ENCODE assay signal across 30 mouse cellular contexts in the genomic region with DNA sequence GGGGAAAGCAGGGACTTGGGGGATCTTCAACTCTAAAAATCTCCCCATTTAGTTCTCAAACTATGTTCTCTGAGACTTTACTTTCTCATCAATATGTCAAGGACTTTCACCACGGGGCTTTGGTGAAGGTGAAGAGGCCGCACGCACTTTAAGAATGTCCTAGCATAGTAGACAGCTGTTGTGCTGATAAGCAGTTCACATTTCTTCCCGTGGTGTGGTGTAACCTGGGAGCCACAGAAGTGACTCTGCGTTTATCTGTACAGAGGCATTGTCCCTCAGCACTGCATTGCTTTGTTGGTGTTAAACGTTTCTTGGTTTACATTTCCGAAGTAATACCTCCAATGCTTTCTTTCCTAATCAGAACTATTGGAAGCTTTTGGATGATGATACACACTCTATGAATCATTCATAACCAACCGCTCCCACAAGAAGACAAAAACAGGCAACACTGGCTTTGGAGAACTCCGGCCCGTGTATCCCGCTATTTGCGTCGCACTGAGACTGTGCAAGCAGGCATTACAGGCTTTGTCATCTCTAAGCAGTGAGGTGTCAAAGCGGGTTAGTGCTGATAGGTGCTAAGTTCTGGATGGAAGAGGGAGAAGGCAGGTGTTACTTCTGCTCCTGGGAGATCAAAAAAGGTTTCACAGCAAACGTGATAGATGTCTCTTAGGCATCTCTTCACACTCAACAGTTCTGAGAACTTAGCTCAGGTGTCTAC. TPM values are rescaled to one million over a fixed set of nuclear protein-coding genes. Genes with fewer than 3 reads are reported as not detected.
"Had no signal": no experiment of that assay in that cellular context is flagged by ENCODE, and none has a peak within 500 bp of the region (broad histone marks: within the 10 kb centered on the region; RNA-seq: fewer than 3 reads in every experiment).

No protein-coding gene starts in this region.

- H3K27ac ChIP-seq: layer of hippocampus, adult 2 months; limb, embryonic 10.5 days; limb, embryonic 13.5 days; lung, embryonic 15.5 days; midbrain, embryonic 10.5 days; midbrain, embryonic 13.5 days; stomach, embryonic 15.5 days had no signal

- H3K36me3 ChIP-seq: limb, embryonic 10.5 days; limb, embryonic 13.5 days; midbrain, embryonic 10.5 days; midbrain, embryonic 13.5 days; stomach, embryonic 15.5 days had no signal

- H3K9me3 ChIP-seq: limb, embryonic 10.5 days; limb, embryonic 13.5 days; lung, embryonic 15.5 days; midbrain, embryonic 10.5 days; midbrain, embryonic 13.5 days; stomach, embryonic 15.5 days had no signal

- H3K9ac ChIP-seq: limb, embryonic 13.5 days; lung, embryonic 15.5 days; midbrain, embryonic 13.5 days; stomach, embryonic 15.5 days had no signal

- DNase-seq: kidney, adult 18-20 months; kidney, adult 9 months; kidney, postnatal 25 days; layer of hippocampus, adult 9-11 months; lung, adult 18-20 months; lung, postnatal 14 days; lung, postnatal 4 days; right cerebral cortex, postnatal 25 days; spleen, adult 18-20 months; thymus, postnatal 25 days had no signal

- H3K4me3 ChIP-seq: layer of hippocampus, adult 2 months; limb, embryonic 10.5 days; limb, embryonic 13.5 days; lung, embryonic 15.5 days; midbrain, embryonic 10.5 days; midbrain, embryonic 13.5 days; myocyte; stomach, embryonic 15.5 days had no signal

- H3K27me3 ChIP-seq: limb, embryonic 13.5 days; lung, embryonic 15.5 days; midbrain, embryonic 13.5 days; stomach, embryonic 15.5 days had no signal

- ATAC-seq: intestine, embryonic 16.5 days; midbrain, embryonic 13.5 days; midbrain, embryonic 16.5 days had no signal

- H3K4me1 ChIP-seq: lung, embryonic 15.5 days; midbrain, embryonic 10.5 days; midbrain, embryonic 13.5 days; stomach, embryonic 15.5 days had no signal

- H3K4me2 ChIP-seq: limb, embryonic 13.5 days; lung, embryonic 15.5 days; midbrain, embryonic 13.5 days; stomach, embryonic 15.5 days had no signal

RNA-seq across cellular contexts. Expression of gene Prss48, which starts 26.5 kb away (rescaled TPM):
- total RNA-seq: layer of hippocampus, adult 2 months; layer of hippocampus, postnatal 25 days; left cerebral cortex, adult 18-20 months; left cerebral cortex, postnatal 25 days; liver, adult 2 months; megakaryocyte, adult 5-6 weeks; monocyte, adult 5-6 weeks had no signal
- polyA plus RNA-seq: intestine, embryonic 16.5 days; large intestine, adult 2 months; limb, embryonic 10.5 days; limb, embryonic 13.5 days; liver, adult 2 months; lung, embryonic 15.5 days; midbrain, embryonic 10.5 days; midbrain, embryonic 13.5 days; midbrain, embryonic 16.5 days; myocyte; neural tube, embryonic 11.5 days; neural tube, embryonic 14.5 days; stomach, embryonic 15.5 days; thymus, postnatal 0 days had no signal
